Mouse (Mus musculus) adrenal gland, adult 18-20 months (tissue): Measurements from ENCODE around the gene Hoxa9. TPM values are rescaled to one million over a fixed set of nuclear protein-coding genes. Genes with fewer than 3 reads are reported as not detected.

Experiments used
- DNase-seq, 2 experiments: peaks; one replicate each; pipeline ENCODE4 v3.0.0; 2021 to 2022; ENCODE audit warnings: low spot score in 2 of 2
- long read RNA-seq, 2 experiments: library from polyadenylated mRNA; stranded (forward); transcript quantifications; one replicate each; pipeline ENCODE4 v2.0.0; 2021
- total RNA-seq, 2 experiments: library from RNA; stranded (reverse); gene quantifications; 1 replicate in 1 of 2; 2 replicates in 1 of 2; pipeline ENCODE4 v1.2.3; 2021

The Hoxa9 gene
- total RNA-seq, result under 1 TPM; 0.19 to 0.30 TPM
- long read RNA-seq, experiment 1, partial matches to known transcripts, result 0 of 2 reads
- long read RNA-seq, experiment 1, other reads (novel, unspliced or antisense), result 0 of 2 reads
- long read RNA-seq, experiment 2, partial matches to known transcripts, result 0 of 3 reads
- long read RNA-seq, experiment 2, other reads (novel, unspliced or antisense), result 0 of 3 reads

- DNase-seq, result no peak
Observed at GRCm38 (mm10) chr6:52230516-52231165, at the start of gene Hoxa9. TSS of gene Hoxa9 (minus strand) at chr6:52231089.

DNA sequence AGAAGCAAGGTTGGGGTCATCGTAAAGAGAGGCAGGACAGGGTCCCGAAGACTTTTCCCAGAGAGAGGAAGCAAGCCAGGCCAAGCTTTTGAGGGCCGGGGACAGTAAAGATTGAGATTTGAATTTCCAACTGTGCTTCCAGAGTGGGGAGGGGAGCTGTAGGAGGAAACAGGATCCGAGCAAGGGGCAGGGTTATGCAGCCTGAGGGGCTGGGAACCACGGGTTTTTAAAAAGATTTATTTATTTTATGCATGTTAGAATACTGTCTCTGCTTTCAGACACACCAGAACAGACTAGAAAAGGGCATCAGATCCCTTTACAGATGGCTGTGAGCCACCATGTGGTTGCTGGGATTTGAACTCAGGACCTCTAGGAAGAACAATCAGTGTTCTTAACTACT lies 46.0 kb upstream of the Hoxa9 start:
- no peak for DNase-seq

DNA sequence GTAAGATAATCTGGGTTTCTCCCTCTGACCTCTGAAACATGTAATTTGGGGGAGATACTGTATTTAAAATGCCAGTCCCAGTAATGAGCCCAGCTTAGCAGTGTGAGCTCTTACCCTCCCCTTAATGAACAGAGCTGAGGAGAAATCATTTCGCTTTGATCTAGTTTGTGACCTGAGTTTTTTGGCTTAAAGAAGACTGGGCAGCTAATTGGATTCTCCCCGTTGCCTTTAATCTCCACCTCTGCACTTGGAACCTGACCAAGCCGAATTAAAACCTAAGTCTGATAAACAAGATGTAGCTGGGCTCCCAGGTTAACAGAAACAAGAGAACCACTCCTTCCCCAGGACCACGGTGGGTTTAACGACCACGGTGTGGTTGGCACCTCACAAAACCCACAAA lies 45.5 kb upstream of the Hoxa9 start:
- DNase-seq, result no peak

DNA sequence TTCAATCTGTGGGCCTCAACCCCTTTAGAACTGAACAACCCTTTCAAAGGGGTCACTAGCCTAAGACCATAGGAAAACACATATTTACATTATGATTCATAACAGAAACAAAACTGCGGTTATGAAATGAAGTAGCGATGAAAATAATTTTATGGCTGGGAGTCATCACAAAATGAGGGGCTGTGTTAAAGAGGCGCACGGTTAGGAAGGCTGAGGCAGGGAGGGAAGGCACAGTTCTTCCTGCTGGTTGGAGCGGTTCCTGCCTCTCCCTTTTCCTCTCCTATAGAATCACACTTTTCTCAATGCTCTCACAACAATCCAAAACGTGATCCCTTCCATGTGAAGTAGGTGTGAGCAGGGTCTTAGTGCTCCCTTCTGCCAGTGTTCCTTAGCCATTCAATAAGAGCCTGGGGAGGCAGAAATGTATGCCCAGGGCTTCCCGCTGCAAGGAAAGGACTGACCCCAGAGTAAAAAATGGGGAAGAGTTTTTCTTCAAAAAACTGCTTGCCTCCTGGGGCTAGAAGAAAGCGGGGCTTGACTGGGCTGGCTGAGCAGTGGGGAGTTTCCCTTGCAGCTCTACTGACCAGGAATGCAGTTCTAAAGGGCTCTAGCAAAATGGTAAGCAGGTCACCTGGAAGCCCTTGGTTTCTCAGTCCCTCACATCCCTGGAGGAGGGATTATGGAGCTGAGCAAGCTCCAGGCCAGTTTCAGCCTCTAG lies 44.8 kb upstream of the Hoxa9 start:
- DNase-seq, result no peak

DNA sequence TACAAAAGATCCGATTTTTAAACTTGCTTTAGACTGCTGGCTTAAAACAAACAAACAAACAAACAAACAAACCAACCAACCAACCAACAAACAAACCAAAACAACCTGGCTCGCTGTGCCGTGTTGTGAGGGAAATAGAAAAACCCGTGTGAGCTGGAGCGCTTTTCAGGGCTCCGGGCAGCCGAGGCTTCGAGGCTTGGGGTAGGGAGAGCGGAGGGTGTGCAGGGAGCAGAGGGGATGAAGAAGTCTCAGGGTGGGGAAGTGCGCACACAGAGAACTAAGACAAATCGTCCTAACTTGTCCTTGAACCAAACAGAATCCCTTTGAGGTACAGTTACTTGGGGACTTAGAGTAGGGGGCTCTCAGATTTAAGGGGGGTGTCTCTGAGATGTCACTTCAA lies 43.7 kb upstream of the Hoxa9 start:
- no peak for DNase-seq

DNA sequence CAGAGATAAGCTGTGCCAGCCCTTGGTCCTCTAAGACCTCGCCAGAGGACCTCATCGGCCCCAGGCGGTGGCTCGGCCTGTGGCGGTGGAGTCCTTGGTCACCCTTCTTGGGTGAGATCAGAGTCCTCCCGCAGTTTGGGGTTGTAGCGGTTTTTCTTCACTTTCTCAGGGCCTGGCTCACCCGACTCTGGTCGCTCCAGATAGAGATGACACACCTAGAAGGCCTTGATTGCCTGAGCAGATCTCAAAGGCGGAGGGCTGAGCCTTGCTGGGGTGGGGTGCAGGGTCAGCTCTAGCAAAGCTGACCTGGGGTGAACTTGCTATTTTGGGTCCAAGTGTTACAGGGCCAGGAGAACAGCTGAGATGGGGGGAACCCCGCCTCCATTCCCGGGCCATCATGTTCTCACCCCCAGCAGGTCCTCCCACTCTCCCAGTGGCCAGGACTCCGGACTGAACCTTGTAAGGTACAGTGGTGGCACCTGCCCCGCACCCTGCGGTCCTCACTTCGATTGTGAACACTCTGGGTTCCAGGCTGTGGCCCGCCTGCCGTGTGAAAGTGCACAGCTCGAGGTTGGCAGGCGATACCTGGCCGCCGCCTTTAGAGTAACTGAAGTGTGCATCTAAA lies 42.9 kb upstream of the Hoxa9 start:
- no peak for DNase-seq

DNA sequence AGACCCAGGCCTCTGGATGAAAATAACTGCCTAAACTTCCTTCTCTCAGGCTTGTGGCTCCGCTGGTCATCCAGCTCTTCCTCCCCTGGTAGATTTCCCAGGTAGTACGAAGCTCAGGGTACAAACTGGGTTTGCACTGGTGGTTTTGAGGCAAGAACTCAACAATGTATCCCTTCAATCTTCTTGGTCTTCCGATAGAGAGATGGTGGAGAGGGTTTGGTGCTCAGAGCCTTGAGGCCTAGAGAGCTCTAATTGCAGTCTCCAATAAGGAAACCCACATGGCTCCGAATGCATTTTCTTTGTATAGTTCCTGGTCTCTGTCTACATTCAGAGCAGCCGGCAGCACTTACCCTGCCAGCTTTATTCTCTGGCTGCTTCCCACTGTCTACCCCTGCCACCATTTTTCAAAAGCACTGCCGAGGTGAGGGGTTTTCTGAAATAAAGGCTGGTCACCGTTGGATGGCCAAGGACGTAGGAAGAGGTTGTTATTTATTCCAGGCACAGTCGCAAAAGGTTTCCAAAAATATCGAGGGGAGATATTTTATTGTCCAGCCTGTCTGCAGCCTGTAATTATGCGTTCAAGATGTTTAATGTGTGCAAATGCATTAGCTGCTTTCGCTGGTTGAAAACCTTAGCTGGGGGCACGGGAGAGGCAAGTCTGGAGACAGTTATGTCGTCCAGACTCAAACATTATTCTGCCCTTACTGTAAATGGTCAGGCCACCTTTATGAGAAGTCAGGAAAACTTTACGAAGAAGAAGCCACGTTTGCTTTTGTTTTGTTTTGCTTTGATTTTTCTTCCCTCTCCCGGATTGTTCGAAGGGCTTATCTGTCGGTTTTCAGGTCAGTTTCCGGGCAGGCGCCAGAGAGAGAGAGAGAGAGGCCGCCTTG lies 42.1 kb upstream of the Hoxa9 start:
- no peak for DNase-seq

DNA sequence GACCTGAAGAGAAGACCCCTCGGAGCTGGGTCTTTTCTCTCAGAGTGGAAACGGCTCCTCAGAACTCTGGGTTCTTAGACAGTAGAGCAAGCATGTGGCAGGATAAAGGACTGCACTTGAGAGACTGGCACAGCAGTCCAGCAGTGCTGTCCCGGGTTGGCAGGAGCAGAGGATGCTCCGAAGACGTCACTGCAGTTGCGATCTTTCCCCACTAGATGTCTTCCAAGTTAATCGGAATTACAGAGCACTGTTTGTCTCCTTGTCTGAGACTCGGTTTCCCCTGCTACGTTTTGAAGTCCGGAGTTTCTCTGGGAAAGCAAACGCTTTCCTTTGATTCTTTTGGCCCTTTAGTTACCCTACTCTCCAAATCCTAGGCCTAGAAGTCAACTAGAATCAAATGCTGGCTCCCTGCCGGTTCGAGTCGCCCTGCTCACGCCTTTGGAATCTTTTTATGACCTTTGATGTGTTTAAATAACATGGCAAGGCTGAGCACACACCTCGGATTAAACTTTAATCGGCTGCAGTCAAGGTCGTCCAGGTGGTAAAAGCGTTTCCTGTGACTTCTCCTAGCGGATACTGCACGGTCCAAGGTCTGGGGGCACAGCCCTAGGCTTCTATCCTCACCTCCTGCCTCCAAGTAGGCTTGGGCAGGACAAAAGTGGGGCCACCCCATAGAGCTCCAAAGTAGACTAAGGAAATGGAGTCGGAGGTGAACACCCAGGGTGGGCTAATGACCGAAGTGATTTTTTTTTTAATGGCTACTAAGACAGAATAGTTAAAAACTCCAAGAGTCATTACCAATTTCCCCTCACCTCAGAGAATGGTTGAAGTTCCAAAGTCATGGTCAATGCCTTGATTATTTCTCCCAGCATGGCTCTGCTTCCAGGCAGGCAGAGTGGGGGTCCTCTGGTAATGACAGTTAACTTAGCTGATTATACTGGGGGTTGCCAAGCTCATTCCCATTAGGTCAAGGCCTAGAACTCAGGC lies 39.9 kb upstream of the Hoxa9 start:
- peak; percentile 54 to 60 for DNase-seq

- no peak for DNase-seq
Observed at GRCm38 (mm10) chr6:52268756-52269155, 37.9 kb upstream of the Hoxa9 start.

DNA sequence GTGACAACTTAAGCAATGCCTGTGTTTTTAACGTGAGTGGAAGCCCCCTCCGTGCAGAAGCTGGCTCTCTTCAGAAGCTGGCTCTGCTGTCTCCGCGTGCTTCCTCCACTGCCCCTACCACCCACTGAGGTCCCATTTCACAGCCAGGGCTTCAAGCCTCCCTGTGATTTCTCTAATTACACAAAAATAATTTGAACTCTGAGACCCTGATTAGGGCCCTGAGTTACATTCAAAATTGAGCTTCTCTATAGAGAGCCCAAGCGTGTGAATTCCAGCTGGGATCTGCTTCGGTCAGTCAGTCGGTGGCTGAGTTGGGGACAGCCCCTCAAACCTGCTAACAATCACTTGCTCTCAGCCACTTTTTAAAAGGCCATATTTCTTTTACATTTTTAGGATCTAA lies 37.5 kb upstream of the Hoxa9 start:
- no peak for DNase-seq

DNA sequence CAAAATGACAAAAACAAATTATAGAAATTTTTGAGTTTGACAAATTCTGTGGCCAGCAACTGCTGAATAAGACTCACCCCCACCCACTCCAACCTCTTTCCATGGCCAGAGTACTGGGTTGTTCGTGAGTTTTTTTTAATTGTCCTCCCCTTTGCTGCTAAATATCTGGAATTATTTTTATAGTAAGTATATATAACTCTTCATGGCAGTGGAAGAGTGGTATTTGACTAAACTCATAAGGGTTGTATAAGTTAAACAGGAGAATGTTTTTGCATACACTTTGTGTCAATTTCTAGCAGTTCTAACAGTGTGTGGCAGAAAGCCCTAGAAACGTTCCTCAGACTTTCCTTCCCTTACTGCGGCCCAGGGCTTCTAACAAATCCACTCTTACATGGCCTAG lies 36.8 kb upstream of the Hoxa9 start:
- no peak for DNase-seq

DNA sequence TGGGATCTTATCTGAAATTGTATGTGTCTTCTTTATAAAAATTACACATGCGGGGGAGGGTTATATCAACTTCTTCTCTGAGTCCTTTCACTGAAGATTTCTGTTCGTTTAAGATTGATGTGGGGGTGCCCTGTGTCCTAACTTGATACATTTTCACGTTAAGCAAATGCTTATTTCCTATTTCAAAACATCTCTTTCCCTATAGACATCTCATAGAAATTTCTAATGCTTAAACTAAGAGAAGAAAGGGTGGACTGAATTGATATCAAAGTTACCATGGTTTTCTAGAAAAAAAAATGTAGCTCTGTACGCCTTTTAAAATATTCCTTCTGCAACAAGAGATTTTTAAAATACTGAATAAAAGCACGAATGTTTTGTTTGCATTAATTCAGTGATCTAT lies 36.3 kb upstream of the Hoxa9 start:
- DNase-seq, result no peak

DNA sequence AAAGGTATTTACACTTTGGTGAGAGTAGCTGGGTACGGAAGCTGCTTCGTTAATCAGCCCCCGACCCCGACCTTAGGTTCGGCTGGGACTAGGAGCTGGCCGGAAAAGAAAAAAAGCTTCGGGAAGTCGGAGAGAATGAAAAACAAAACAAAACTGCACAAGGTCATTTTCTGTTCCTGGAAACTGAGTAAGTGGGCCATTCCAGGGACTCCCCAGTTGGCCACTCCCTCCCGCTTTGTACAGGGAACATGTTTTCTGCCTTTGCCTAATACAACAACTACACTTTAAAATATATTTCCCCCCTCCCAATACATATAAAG lies 35.7 kb upstream of the Hoxa9 start:
- no peak for DNase-seq

DNA sequence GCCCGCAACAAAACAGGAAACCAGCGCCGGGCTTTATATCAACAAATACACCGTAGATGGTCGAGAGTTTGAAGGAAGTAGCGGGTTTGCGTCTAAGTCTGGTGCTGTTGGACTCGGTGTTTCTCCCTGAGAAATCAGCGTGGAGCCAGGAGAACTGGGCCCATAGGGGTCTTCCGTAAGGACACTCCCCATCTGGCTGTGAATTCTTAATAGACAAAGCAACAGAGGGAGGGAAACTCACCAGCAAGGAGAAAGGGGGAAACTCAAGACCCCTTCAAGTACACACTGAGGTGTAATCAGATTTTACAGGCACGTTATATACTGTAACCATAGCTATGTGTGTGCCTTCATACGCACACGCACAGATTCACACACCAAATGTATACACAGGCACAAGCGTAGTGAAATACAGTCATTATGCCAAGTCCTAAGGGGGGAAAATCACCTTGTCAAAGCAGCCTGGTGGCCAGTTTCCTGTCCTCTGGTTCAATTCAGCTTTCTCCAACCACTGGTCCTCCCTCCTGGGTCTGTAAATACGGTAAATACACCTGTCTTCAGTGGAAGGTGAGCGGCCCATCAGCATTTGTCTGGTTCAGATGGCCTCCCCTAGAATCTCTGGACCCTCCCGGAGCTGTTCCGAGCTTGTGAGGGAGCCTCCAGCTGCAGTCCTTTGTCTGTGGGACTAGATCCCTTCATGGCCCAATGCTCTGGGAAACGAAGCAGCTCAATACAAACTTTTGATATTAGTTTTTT lies 35.2 kb upstream of the Hoxa9 start:
- DNase-seq, result no peak

- no peak for DNase-seq
Observed at GRCm38 (mm10) chr6:52265306-52265912, 34.5 kb upstream of the Hoxa9 start.

GRCm38 (mm10) chr6:52264106-52264790 lies 33.4 kb upstream of the Hoxa9 start:
- DNase-seq, result no peak

DNA sequence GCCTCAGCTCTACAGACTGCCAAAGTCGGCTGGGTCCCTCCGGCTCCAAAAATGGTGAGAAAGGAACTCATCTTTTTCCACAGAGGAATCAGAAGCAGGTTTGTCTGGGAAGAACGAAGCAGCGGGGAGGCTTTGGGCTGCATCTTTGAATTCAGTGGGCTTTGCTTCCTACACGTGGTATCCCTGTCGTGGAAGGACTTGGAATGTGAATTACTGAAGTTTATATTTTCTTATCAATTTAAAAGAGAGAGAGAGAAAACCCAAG lies 32.4 kb upstream of the Hoxa9 start:
- no peak for DNase-seq

- DNase-seq, result no peak
Observed at GRCm38 (mm10) chr6:52262463-52263320, 31.8 kb upstream of the Hoxa9 start.
